Mouse (Mus musculus): ENCODE measurements around the gene Mtx3.
A peak's percentile ranks its signal among the peaks of the same experiment; 100 is the strongest.
"Not testable (repeated sequence)": the region's sequence is repeated elsewhere in the genome, so short reads cannot be mapped to it uniquely, and the experiment has no call there.

Gene Mtx3

DNA sequence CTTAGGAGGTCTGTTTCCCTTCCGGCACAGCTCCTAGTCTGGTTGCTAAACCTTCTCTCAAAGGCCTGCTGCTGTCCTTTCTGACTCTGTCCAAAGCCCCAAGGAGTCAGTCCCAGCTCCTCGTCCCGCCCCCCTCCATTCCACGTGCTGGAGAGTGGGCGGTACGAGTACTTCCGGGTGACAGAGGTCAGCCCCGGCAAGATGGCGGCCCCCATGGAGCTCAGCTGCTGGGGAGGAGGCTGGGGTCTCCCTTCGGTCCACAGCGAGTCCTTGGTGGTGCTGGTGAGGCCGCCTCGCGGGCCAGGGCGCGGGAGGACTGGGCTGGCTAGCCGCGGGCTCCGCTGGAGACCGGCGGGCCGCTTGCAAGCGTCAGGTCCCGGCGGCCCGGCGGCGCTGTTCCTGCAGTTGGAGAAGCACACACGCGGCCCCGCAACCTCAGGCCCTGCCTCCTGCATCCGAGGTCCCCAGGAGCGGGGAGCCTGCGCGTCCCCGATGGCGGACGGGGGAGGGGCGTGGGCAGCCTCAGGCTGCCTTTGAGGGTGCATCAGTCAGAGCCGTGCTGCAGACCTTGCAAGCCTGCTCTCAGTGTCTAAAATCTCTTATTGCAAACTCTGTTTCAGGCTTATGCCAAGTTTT lies at the start of gene Mtx3:
TSS of gene Mtx3 (plus strand) at position 175 of the 636 bp plus-strand sequence.
- DNase-seq: peak; percentile 91 to 94

DNA sequence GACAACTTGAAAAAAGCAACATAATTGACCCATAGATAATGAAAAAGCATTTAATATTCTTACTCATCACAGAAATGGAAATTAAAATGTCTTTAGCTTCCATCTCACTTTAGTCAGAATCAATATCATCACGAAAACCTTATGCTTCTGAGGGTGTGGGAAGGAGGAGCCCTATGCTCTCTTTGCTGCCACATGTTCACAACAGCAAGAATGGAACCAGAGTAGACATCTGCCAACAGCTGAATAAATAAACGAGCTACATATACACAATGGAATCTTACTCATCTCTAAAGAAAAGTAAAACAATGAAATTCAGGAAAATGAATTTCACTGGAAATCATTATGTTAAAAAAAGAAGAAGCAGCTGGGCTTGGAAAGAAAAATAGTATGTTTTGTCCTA lies 45.7 kb upstream of the Mtx3 start:
- DNase-seq: no peak

GRCm38 (mm10) chr13:92799306-92799925 lies 45.1 kb upstream of the Mtx3 start:
- no peak for DNase-seq

DNA sequence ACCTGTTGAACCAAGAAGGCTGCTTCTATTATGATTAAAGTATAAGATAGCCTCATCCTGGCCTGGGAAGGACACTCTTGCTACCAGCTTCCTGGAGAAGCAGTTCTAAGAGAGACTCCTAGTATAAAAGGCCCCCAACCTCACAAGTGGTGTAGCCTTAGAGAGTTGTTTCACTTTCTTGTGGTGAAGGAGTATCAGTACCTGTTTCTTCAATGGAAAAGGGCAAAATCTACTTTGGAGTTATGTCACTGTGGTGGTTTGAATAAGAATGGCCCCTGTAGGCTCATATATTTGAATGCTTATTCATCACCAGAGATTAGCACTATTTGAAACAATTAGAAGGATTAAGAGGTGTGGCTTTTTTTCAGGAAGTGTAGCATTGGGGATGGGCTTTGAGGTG lies 37.8 kb upstream of the Mtx3 start:
- DNase-seq: no peak

DNA sequence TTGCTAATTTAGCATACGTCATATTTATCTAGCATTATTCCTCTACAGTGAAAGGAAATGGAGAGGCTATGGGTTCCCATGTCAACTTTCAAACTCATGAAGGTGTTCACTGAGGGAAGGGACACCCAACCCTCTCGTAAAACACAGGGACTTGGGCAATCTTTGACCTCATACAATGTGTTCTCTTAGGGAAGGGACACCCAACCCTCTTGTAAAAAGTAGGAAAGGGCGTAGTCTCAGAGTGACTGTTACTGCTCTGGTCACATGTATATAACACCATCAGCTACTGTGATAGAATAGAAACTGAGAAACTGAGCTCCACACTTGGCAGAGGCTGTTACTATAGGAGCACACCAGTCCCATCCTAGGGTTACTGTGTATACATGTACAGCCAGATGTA lies 36.7 kb upstream of the Mtx3 start:
- no peak for DNase-seq

DNA sequence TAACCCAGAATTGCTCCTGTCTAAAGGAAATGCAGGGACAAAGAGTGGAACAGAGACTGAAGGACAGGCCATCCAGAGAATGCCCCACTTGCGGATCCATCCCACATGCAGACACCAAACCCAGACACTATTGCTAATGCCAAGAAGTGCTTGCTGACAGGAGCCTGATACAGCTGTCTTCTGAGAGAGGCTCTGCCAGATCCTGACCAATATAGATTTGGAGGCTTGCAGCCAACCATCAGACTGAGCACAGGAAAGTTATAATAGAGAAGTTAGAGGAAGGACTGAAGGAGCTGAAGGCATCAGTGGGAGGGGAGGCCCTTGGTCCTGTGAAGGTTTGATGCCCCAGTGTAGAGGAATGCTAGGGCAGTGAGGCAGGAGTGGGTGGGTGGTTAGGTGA lies 34.0 kb upstream of the Mtx3 start:
- not testable (repeated sequence) for DNase-seq

DNA sequence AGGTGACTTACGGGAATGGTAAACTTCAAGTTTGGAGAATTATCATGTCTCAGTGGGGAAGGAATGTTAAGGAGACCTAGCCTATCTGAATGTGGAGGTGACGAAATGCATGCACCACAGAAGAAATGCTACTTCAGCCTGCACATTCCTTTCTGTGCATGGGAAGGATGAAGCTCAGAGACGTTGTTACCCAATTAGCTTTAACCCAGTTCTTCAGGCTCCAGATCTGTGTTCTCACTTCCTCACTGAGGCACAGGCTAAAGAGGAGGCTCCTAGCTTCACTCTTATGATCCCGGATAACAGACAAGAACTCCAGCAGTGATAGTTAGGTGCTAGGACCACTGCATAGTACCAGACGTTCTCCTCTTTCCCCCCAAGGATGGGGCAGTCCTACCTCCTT lies 28.2 kb upstream of the Mtx3 start:
- DNase-seq: no peak

DNA sequence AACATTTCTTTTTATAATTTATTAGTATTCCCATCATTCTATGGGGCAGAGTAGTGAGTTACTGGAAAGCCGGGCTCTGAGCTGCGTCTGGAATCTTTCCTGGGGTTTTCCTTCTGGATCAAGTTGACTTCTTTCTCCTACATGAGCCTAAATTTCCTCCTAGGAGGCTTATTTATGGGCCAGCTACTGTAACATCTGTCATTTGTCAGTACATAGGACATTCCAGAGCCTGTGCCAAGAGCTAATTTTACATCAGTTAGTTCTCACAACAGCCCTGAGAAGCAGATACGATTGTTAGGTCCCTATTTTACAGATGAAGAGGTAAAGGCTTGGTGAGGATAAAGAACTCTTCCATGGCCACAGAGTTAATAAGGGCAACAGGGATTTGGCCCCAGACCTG lies 27.2 kb upstream of the Mtx3 start:
- no peak for DNase-seq

- peak in 1 of 2 experiments; percentile 3 for DNase-seq
Measured at GRCm38 (mm10) chr13:92828820-92829219, 15.7 kb upstream of the Mtx3 start.

- DNase-seq: no peak
Measured at GRCm38 (mm10) chr13:92833162-92833561, 11.4 kb upstream of the Mtx3 start.

GRCm38 (mm10) chr13:92846438-92846837 lies 1.9 kb downstream of the Mtx3 start:
- DNase-seq: no peak

- no peak for DNase-seq
Measured at GRCm38 (mm10) chr13:92847336-92847735, 2.8 kb downstream of the Mtx3 start.

DNA sequence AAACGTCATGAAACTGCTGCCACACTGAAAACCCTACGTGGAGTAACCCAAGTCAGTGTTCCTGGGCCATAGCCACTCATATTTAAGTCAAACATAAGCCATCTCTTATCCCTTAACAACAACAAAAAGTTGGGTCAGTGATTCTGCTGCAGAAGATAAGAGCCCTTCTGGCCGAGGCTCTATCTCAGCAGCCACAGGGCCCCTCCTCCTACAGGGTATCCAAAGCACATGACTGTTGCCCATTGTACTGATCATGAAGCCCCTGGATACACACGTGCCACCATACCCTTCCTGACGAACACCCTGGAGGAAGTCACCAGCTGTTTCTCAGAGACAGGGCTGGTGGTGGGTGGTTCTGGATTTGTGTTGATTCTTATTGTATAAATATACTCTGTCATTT lies 3.4 kb downstream of the Mtx3 start:
- DNase-seq: no peak

- DNase-seq: peak in 1 of 2 experiments; percentile 29
Measured at GRCm38 (mm10) chr13:92855901-92856300, 11.3 kb downstream of the Mtx3 start.

GRCm38 (mm10) chr13:92858808-92859207 lies 14.2 kb downstream of the Mtx3 start:
- DNase-seq: no peak

DNA sequence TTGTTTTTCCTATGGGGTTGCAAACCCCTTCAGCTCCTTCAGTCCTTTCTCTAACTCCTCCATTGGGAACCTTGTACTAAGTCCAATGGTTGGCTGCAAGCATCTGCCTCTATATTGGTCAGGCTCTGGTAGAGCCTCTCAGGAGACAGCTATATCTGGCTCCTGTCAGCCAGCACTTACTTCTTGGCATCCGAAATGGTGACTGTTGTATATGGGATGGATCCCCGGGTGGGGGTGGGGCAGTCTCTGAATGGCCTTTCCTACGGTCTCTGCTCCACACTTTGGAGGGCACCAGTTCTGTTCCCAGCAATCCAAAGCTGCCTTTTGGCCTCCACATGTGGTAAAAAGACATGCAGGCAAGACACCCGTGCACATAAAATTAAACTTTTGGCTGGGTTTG lies 15.4 kb downstream of the Mtx3 start:
- DNase-seq: no peak

DNA sequence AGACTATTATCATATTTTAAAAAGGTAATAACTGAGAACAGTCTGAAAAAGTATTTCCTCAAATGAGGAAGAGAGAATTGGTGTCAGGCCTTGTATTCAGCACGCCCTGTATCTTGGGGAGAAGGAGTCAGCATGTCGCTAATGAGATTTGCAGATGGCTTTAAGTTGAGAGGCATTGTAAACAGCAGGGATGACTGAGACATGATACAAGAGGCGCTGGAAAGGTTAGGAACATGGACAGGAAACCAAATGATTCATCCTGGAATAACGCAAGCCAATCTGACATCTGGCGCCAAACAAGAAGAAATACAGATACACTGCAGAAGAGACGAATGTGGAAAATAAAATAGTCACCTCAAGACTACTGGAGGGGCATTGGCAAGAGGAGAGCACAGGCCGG lies 20.8 kb downstream of the Mtx3 start:
- DNase-seq: no peak

DNA sequence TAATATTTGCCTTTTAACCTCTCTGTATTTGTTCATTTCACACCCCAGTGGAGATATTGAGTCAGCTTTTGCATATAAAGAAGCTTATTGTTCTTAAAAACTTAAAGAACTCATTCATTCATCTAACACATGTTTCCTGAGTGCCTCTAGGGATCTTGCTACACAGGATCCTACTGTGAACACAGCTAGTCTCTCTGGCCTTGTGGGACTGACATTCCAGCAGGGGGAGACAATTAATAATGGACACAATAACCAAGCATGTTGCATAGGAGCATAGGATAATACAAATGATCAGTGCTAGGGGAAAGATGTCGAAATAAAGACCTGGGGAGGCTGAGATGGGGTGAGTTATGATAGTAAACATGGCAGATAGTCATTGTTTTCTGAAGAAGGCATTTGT lies 22.1 kb downstream of the Mtx3 start:
- no peak for DNase-seq

DNA sequence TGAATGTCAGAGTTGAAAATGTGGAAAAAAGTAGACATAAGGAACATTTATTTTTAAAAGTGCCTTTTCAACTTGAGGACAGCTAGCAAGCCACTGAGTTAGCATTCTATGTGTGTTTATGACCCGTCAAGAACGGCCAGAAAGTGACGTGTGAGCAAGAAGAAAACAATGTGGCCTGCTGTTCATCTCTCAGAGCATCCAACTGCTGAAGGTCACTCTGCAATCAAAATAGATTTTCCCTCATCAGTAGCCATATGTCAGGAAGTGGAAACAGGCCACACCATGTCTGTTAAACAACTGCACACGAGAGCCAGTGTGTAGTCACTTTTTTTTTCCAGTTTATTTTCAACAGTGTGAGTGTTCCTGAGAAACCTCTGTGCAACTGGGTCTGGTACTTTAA lies 35.0 kb downstream of the Mtx3 start:
- DNase-seq: no peak

- peak in 1 of 2 experiments; percentile 23 for DNase-seq
Measured at GRCm38 (mm10) chr13:92879933-92880332, 35.4 kb downstream of the Mtx3 start.

- DNase-seq: peak; percentile 44 to 71
Measured at GRCm38 (mm10) chr13:92880589-92880988, 36.0 kb downstream of the Mtx3 start.

- DNase-seq: no peak
Measured at GRCm38 (mm10) chr13:92882271-92882985, 37.9 kb downstream of the Mtx3 start.

DNA sequence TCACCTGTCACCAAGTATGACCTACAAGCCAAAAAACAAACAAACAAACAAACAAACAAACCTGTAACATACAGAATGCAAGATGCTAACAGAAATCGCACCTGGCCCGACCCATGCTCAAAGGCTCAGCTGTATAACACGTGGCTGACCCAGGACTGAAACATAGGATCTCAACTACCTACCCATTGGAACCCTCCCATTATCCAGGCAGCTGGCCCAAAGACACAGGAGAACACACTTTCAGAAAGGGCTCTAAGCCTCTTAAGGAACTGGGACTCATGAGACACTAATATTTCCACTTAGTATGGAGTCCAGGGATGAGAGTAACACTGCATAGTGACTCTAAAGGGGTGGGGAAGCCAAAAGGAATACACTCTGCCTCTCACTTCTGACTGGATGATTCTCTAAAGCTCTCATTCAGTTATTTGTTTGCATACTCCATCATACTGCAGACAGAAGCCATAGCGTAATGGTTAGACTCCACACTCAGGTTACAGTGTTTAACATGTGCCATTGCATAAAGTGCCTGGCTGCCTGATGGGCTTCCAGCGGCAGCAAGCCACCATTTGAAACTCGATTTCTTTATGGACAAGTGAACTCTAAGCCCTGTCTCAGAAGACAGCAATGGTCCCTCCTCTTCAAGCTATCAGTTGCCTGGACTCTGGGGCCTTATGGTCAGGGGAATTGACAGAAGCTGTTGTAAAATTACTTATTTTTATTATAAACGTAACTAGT lies 38.6 kb downstream of the Mtx3 start:
- no peak for DNase-seq

DNA sequence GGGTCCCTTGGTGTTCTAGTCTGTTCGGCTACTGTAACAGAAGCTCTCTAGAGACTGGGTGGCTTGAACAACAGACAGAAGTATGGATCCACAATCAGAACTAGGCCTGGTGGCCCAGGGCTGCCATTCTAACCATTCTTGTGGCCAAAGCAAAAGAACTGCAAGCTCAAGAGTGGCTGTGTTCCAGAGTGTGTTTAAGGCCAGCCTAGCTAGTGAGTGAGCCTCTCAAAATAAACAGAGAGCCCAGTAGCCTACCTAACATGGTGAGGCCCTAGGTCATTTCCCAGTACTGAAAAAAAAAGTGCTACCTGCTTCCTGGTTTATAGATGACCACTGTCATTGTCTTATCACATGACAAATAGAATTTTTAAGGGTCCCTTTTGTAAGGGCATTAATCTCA lies 39.6 kb downstream of the Mtx3 start:
- no peak for DNase-seq

Data from cerebellum, postnatal 14 days (tissue).